Mouse (Mus musculus) T-helper 2 cell (primary cell): Measurements from ENCODE around the gene Slc38a5.
"Not testable (repeated sequence)": the region's sequence is repeated elsewhere in the genome, so short reads cannot be mapped to it uniquely, and the experiment has no call there.

Experiments used
- in situ Hi-C: fragments of 300-600 bp; cut with MboI, MseI; formaldehyde crosslinking; loops from one replicate; pipeline ENCODE4 v1.15.1; 2025; ENCODE audit warnings: high pct_unique_total_duplicates

The Slc38a5 gene

GRCm38 (mm10) chrX:8309302-8309701, 38.4 kb downstream of the Slc38a5 start:
- in situ Hi-C loops = no loop called here

DNA sequence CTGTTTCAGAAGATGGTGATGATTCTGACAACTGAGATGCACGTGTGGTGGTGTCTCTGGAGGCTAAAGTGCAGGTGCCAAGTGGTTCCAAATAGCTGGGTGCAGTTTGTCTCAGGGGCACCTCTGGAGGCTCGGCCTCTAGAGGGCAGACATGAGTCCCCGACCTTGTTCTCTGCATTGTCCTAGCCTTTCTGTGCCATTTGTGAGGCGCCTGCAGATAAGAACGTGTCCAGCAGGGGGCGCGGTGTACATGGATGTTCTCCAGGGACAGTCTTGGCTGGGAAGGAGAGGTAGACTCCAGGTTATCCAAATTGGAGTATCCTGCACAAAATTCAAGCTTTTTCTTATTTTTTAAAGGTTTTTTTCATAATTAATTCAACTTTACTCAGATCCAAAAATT, 44.0 kb downstream of the Slc38a5 start:
- in situ Hi-C loops = not testable (repeated sequence)

GRCm38 (mm10) chrX:8327124-8327523, 56.2 kb downstream of the Slc38a5 start, which contains the start of gene Ssxb10:
TSS of gene Ssxb10 (plus strand) at chrX:8327424.
- in situ Hi-C loops = no loop called here
